Mouse (Mus musculus) urinary bladder, postnatal 36 days (tissue): ENCODE data around the gene Xpo6.

ENCODE experiments used
- DNase-seq, 2 experiments: peaks; one replicate each; pipeline ENCODE4 v3.0.0; 2022; ENCODE audit warnings: low spot score in 2 of 2, mixed read lengths in 1 of 2

The Xpo6 gene

GRCm38 (mm10) chr7:126127673-126128072, 72.6 kb downstream of the Xpo6 start:
- DNase-seq: no peak

GRCm38 (mm10) chr7:126126502-126126901, 73.8 kb downstream of the Xpo6 start:
- DNase-seq: no peak

GRCm38 (mm10) chr7:126121533-126121932, 78.8 kb downstream of the Xpo6 start:
- no peak for DNase-seq

- no peak for DNase-seq
Observed at GRCm38 (mm10) chr7:126119819-126120218, 80.5 kb downstream of the Xpo6 start.

GRCm38 (mm10) chr7:126113263-126113662, 87.0 kb downstream of the Xpo6 start:
- no peak for DNase-seq

GRCm38 (mm10) chr7:126111230-126111629, 89.1 kb downstream of the Xpo6 start:
- no peak for DNase-seq

- no peak for DNase-seq
Observed at GRCm38 (mm10) chr7:126109898-126110297, 90.4 kb downstream of the Xpo6 start.

- no peak for DNase-seq
Observed at GRCm38 (mm10) chr7:126100440-126100839, 99.9 kb downstream of the Xpo6 start.

- DNase-seq: no peak
Observed at GRCm38 (mm10) chr7:126099835-126100234, 100.5 kb downstream of the Xpo6 start.

- DNase-seq: no peak
Observed at GRCm38 (mm10) chr7:126099163-126099775, 101.0 kb downstream of the Xpo6 start.

GRCm38 (mm10) chr7:126097219-126097915, 102.9 kb downstream of the Xpo6 start:
- no peak for DNase-seq

GRCm38 (mm10) chr7:126096596-126096995, 103.7 kb downstream of the Xpo6 start:
- no peak for DNase-seq

GRCm38 (mm10) chr7:126094738-126095137, 105.6 kb downstream of the Xpo6 start:
- no peak for DNase-seq

- no peak for DNase-seq
Observed at GRCm38 (mm10) chr7:126093162-126093561, 107.1 kb downstream of the Xpo6 start.

GRCm38 (mm10) chr7:126089782-126090181, 110.5 kb downstream of the Xpo6 start:
- peak; percentile 18 to 40 for DNase-seq

GRCm38 (mm10) chr7:126088155-126088554, 112.1 kb downstream of the Xpo6 start:
- DNase-seq: no peak

GRCm38 (mm10) chr7:126087602-126088001, 112.7 kb downstream of the Xpo6 start:
- DNase-seq: no peak

- no peak for DNase-seq
Observed at GRCm38 (mm10) chr7:126086321-126086741, 114.0 kb downstream of the Xpo6 start.

GRCm38 (mm10) chr7:126085154-126085553, 115.1 kb downstream of the Xpo6 start:
- DNase-seq: no peak

GRCm38 (mm10) chr7:126083980-126084348, 116.3 kb downstream of the Xpo6 start:
- no peak for DNase-seq

GRCm38 (mm10) chr7:126083341-126083979, 116.8 kb downstream of the Xpo6 start:
- DNase-seq: no peak

- no peak for DNase-seq
Observed at GRCm38 (mm10) chr7:126082286-126082741, 118.0 kb downstream of the Xpo6 start, which contains the start of gene Gsg1l. Gene Gsg1l, minus strand, starts transcription at chr7:126082411.
